Mouse (Mus musculus): ENCODE results near the gene Nmnat2. TPM values are rescaled to one million over a fixed set of nuclear protein-coding genes. Genes with fewer than 3 reads are reported as not detected.

Gene Nmnat2
- 100 to 1,000 TPM; 104 to 109 TPM for total RNA-seq (2021)
- long read RNA-seq, experiment 1, full-length matches to known transcripts: 2 of 25 reads
- long read RNA-seq, experiment 1, partial matches to known transcripts: 19 of 25 reads
- long read RNA-seq, experiment 1, other reads (novel, unspliced or antisense): 4 of 25 reads
- long read RNA-seq, experiment 2, full-length matches to known transcripts: 1 of 23 reads
- long read RNA-seq, experiment 2, partial matches to known transcripts: 19 of 23 reads
- long read RNA-seq, experiment 2, other reads (novel, unspliced or antisense): 3 of 23 reads

GRCm38 (mm10) chr1:152954821-152955523 is at the start of gene Nmnat2:
Nmnat2 (plus strand) TSS chr1:152954993.
- peak; percentile 72 to 76 for DNase-seq (ENCODE audit: low spot score in 2 of 2)

DNA sequence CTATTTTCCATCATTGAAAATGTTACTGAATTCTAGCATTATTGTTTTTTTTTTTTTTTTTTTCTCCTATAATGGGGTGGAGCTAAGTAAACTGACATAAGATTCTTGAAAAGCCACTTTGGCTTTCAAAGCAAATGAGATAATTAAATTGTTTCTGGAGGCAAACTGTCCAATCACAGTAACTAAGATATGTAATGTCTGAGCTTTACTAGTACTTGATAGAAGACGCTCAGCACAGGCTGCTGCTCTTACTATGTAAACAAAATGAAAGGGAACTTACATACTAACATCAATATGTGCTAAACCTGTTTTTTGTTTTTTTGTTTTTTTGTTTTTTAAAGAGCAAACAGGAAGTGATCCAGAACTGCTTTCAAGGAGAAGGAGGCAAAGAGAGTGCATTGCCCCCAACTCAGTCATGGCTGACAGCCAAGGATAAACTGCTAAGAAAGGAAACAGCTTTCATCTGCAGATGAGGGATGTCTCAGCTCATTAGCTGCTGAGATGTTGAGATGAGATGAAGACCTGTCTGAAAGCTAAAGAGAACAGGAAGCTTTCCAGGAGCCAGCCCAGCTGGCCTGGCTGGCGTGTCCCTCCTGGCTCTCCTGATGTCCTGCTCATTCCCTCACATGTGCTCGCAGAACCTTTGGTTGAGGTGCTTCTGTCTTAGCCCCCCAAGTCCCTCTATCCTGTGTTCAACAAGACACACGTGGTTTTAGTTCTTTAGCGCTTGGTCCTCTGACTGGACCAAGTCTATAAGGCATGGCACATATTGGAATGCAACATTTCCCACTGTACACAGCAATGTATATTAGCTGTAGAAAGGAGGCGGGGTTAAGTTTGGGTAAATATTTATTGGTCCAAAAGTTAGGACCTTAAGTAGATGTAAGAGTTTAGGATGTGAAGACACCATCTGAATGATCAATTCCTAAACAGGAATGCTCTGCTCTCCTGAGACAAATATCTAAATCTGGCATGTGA is 41.0 kb upstream of the Nmnat2 start:
- DNase-seq (ENCODE audit: low spot score in 2 of 2): no peak

- DNase-seq (ENCODE audit: low spot score in 2 of 2): no peak
Measured at GRCm38 (mm10) chr1:152915766-152916165, 39.0 kb upstream of the Nmnat2 start.

DNA sequence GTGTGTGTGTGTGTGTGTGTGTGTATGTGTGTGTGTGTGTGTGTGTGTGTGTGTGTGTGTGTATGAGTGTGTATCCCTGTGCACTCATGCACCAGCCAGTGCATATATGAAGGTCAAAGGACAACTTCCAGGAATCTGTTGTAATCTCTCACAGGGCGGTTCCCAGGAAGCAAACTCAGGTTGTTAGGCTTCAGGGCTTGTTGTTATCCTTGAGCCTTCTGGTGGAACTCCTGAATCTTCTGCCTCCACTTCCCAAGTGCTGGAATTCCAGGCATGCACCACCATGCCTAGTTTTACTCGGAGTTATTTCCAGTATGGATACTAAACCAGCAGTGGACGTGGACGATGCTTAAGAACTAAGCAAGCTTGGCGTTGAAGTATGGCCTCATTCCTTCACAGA is 37.9 kb upstream of the Nmnat2 start:
- no peak for DNase-seq (ENCODE audit: low spot score in 2 of 2)

DNA sequence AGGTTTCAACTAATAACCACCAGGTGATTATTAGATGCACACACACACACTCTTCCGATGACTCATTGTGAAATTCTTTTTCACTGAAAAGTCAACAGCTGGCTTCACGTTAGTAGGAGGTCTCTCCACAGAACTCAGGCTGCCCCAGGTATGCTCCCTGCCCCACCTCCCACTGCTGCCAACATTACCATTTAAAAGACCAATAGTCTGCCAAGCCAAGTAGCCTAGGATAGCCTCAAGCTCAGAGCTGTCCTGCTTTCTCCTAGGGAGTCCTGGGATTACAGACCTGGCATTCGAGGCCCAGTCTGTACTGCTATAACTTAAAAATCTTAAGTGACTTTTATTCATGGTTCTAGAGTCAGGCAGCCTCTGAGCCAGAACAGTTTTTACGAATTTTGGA is 37.2 kb upstream of the Nmnat2 start:
- DNase-seq (ENCODE audit: low spot score in 2 of 2): no peak

GRCm38 (mm10) chr1:152921786-152922185 is 33.0 kb upstream of the Nmnat2 start:
- no peak for DNase-seq (ENCODE audit: low spot score in 2 of 2)

DNA sequence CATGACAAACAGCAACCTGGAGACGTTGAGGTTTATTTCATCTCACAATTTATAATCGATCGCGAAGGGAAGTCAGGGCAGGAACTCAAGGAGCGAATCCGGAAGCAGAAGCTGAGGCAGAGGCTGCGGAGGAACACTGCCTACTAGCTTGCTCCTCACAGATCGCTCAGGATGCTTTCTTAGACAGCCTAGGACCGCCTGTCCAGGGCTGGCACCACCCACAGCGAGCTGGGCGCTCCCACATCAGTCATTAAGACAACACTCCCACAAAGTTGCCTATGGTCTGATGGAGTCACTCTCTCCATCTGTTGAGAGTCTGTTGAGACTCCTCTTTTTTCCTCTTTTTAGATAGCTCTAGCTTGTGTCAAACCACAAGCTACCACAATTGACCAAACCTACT is 20.8 kb upstream of the Nmnat2 start:
- no peak for DNase-seq (ENCODE audit: low spot score in 2 of 2)

- peak in 1 of 2 experiments; percentile 23 for DNase-seq (ENCODE audit: low spot score in 2 of 2)
Measured at GRCm38 (mm10) chr1:152935476-152935875, 19.3 kb upstream of the Nmnat2 start.

GRCm38 (mm10) chr1:152936365-152936764 is 18.4 kb upstream of the Nmnat2 start:
- DNase-seq (ENCODE audit: low spot score in 2 of 2): peak in 1 of 2 experiments; percentile 2

- DNase-seq (ENCODE audit: low spot score in 2 of 2): no peak
Measured at GRCm38 (mm10) chr1:152942977-152943376, 11.8 kb upstream of the Nmnat2 start.

GRCm38 (mm10) chr1:152954167-152954566 is 626 bp upstream of the Nmnat2 start:
- DNase-seq (ENCODE audit: low spot score in 2 of 2): no peak

- DNase-seq (ENCODE audit: low spot score in 2 of 2): peak; percentile 9 to 23
Measured at GRCm38 (mm10) chr1:152955564-152956211, 895 bp downstream of the Nmnat2 start.

DNA sequence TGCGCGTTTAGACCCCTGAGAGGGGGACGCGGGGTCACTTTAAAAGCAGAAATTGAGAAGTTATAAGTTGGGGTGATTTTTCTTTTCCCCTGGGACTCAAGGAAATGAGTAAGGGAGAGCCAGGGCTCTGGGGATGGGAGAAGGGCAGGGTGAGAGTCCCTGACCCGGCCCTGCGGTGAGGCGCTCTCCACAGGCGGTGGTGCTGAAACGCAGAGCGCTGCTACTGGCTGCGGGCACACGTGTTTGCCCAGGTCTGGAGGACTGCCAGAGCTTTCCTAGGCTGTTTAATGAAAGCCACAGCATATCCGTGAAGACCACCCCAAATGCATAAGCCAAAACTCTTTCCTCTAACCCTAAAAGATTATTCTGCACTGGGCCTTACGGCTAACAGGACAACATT is 1.4 kb downstream of the Nmnat2 start:
- peak; percentile 21 to 44 for DNase-seq (ENCODE audit: low spot score in 2 of 2)

DNA sequence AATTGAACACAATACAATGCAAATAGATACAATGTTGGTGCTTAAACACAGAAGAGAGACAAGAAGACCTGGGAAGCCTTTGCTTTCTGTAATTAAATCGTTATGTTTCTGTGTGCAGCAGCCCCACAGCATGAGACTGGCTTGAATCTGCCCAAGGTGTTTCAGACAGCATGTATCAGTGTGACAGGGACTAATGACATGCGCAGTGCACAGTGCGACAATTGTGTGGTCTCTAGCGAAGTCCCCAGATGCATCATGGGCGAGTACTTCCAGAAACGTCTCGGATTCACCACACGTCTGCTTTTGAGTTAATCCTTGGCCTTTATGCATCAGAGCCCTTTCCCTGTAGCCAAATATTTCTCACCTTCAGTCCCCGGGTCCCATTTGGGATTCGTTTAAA is 9.6 kb downstream of the Nmnat2 start:
- DNase-seq (ENCODE audit: low spot score in 2 of 2): no peak

DNA sequence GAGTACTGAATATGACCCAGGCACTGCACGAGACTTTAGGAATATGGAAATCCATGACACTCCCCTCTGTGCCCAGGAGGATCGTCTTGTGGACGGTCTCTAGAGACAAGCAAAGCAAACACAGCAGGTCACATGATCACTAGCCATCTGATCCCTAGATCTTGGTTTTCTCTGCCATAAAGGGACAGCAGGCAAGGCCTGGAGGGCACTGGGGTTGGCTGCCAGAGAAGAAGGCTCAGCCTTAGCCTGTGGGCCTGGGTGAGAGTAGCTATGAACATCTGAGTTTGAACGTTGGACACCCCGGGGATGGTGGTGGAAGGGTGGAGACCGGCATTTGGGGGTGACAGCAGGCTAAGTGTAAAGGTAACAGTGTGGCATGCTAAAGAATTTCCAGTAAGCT is 11.4 kb downstream of the Nmnat2 start:
- DNase-seq (ENCODE audit: low spot score in 2 of 2): no peak

DNA sequence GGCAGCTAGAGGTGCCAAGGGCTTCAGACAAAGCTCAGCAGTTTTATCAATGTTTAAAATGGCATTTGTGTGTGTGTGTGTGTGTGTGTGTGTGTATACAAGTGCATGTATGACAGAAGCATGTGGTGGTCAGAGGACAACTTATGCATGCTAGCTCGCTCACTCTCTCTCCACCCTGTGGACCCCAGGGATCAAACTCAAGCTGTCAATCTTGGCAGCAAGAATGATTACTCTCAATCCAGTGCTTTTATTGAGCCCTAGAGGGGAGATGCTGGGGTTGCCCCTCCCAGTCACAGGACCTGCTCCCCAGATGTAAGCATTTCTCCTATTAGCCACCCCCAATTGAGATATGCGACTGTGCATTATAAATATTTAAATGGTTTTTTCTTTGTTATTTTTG is 11.9 kb downstream of the Nmnat2 start:
- no peak for DNase-seq (ENCODE audit: low spot score in 2 of 2)

GRCm38 (mm10) chr1:152969081-152969480 is 14.3 kb downstream of the Nmnat2 start:
- DNase-seq (ENCODE audit: low spot score in 2 of 2): no peak

DNA sequence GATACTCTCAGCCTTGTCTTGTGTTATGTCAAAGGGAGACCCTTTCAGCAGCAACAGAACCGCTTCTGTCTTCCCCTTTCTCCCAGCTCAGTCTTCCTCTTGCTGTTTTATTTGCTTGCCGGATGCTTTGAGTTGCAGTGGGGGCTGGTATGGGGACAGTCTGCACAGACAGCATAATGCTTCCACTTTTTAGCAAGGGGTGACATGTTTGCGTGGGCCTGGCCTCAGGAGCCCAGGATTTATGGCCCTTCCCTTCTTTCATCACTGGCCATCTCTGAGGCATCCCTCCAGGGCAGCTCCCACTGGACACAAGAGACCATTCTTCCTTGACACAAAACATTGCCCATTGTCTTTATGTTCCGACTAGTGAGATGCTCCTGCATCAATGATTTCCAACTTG is 18.2 kb downstream of the Nmnat2 start:
- DNase-seq (ENCODE audit: low spot score in 2 of 2): no peak

GRCm38 (mm10) chr1:152973421-152973820 is 18.6 kb downstream of the Nmnat2 start:
- no peak for DNase-seq (ENCODE audit: low spot score in 2 of 2)

GRCm38 (mm10) chr1:152973861-152974260 is 19.1 kb downstream of the Nmnat2 start:
- no peak for DNase-seq (ENCODE audit: low spot score in 2 of 2)

- no peak for DNase-seq (ENCODE audit: low spot score in 2 of 2)
Measured at GRCm38 (mm10) chr1:152975144-152975543, 20.4 kb downstream of the Nmnat2 start.
